Mouse (Mus musculus): ENCODE measurements at regions not wholly inside any gene's neighbourhood (a gene's known extent, or its start where the extent isn't known, plus 50 kb on each side); places are given as distances from the start of the nearest gene placed in this dataset.

- no peaks in the 10 kb centered on the region for H3K9me3 ChIP-seq (replicated peaks; ENCODE audit: low read length)
- DNase-seq (ENCODE audit: extremely low read depth): no peak
- no peak for TF ChIP-seq MAZ (IDR thresholded peaks at IDR 0.05; ENCODE audit: low read depth, low read length)
- no peak for TF ChIP-seq NRF1 (IDR thresholded peaks at IDR 0.05; ENCODE audit: low read depth, low read length)
- no peak for TF ChIP-seq JUN (IDR thresholded peaks at IDR 0.05; ENCODE audit: insufficient read depth, low read depth, low read length)
- TF ChIP-seq KAT2A (IDR thresholded peaks at IDR 0.05; ENCODE audit: insufficient replicate concordance, low read length): no peak
- no peak for TF ChIP-seq SMC3 (IDR thresholded peaks at IDR 0.05; ENCODE audit: low read depth, low read length)
- no peak for TF ChIP-seq USF1 (IDR thresholded peaks at IDR 0.05; ENCODE audit: low read depth, low read length)
- TF ChIP-seq MYC (IDR thresholded peaks at IDR 0.05; ENCODE audit: low read depth, low read length): no peak
- TF ChIP-seq MAX (IDR thresholded peaks at IDR 0.05; ENCODE audit: low read length): no peak
- no peak for TF ChIP-seq EP300 (IDR thresholded peaks at IDR 0.05; ENCODE audit: low read length)
- no peak for TF ChIP-seq POLR2A (IDR thresholded peaks at IDR 0.05; ENCODE audit: low read depth, low read length)
- no peak for TF ChIP-seq PAX5 (IDR thresholded peaks at IDR 0.05; ENCODE audit: low read length)
- no peak for TF ChIP-seq MAFK (IDR thresholded peaks at IDR 0.05; ENCODE audit: insufficient replicate concordance, low read length)
- TF ChIP-seq BHLHE40 (IDR thresholded peaks at IDR 0.05; ENCODE audit: low read depth, low read length): no peak
- no peak overlapping the region for H3K9ac ChIP-seq (ENCODE audit: insufficient read depth, low read depth)
- no peak overlapping the region for H3K27ac ChIP-seq (ENCODE audit: insufficient read depth, low read depth)
- H3K4me3 ChIP-seq (replicated peaks in 1 of 3; ENCODE audit: low read depth in 2 of 3, low read length in 2 of 3, poor library complexity in 1 of 3): no peak overlapping the region
- in situ Hi-C loops (cut with MboI; ENCODE audit: low pct_ligation_motif_present, low pct_unique_long_range_greater_than_20kb, low sequenced_read_pairs): no loop called here
- no peaks in the 10 kb centered on the region for H3K4me1 ChIP-seq (ENCODE audit: control insufficient read depth in 1 of 2, insufficient read depth in 2 of 2)
- H3K36me3 ChIP-seq (replicated peaks in 1 of 2; ENCODE audit: control insufficient read depth in 1 of 2, insufficient read depth in 1 of 2, low read length in 1 of 2): no peaks in the 10 kb centered on the region
- dilution Hi-C loops (cut with MboI; ENCODE audit: extremely low pct_ligation_motif_present, extremely low pct_unique_long_range_greater_than_20kb, low sequenced_read_pairs): no loop called here
- H3K4me2 ChIP-seq (ENCODE audit: insufficient read depth, low read depth, poor library complexity, severe bottlenecking): no peak overlapping the region
- H3K27me3 ChIP-seq (replicated peaks): no peaks in the 10 kb centered on the region
- no peaks in the 10 kb centered on the region for H3K79me2 ChIP-seq (replicated peaks; ENCODE audit: control insufficient read depth, extremely low read depth, insufficient read depth, poor library complexity, severe bottlenecking)
Observed at GRCm38 (mm10) chr6:64965203-64965602, 77.2 kb upstream of the Smarcad1 start.

GRCm38 (mm10) chr6:64970158-64970557 lies 72.2 kb upstream of the Smarcad1 start:
- TF ChIP-seq CTCF (conservative IDR thresholded peaks at IDR 0.05 in 1 of 2, IDR thresholded peaks at IDR 0.05 in 1 of 2; ENCODE audit: low read depth in 2 of 2, low read length in 2 of 2) (no peak), SIN3A (IDR thresholded peaks at IDR 0.05; ENCODE audit: low read length) (no peak), JUN (IDR thresholded peaks at IDR 0.05; ENCODE audit: insufficient read depth, low read depth, low read length) (no peak), E2F4 (IDR thresholded peaks at IDR 0.05; ENCODE audit: insufficient replicate concordance, low read depth, low read length) (no peak), SMC3 (IDR thresholded peaks at IDR 0.05; ENCODE audit: low read depth, low read length) (no peak), TBP (conservative IDR thresholded peaks at IDR 0.05; ENCODE audit: low read depth, low read length) (no peak), RAD21 (IDR thresholded peaks at IDR 0.05; ENCODE audit: low read depth, low read length) (no peak), PAX5 (IDR thresholded peaks at IDR 0.05; ENCODE audit: low read length) (no peak), CHD2 (IDR thresholded peaks at IDR 0.05; ENCODE audit: low read length) (no peak), NRF1 (IDR thresholded peaks at IDR 0.05; ENCODE audit: low read depth, low read length) (no peak), HCFC1 (IDR thresholded peaks at IDR 0.05; ENCODE audit: low read depth, low read length) (no peak), CHD1 (IDR thresholded peaks at IDR 0.05; ENCODE audit: low read depth, low read length) (no peak), GABPA (IDR thresholded peaks at IDR 0.05; ENCODE audit: insufficient replicate concordance, low read depth, low read length) (no peak), KAT2A (IDR thresholded peaks at IDR 0.05; ENCODE audit: insufficient replicate concordance, low read length) (no peak), TCF12 (IDR thresholded peaks at IDR 0.05; ENCODE audit: low read depth, low read length) (no peak), USF2 (conservative IDR thresholded peaks at IDR 0.05; ENCODE audit: low read depth, low read length) (no peak)
- in situ Hi-C loops (cut with MboI; ENCODE audit: low pct_ligation_motif_present, low pct_unique_long_range_greater_than_20kb, low sequenced_read_pairs) (no loop called here), dilution Hi-C loops (cut with MboI; ENCODE audit: extremely low pct_ligation_motif_present, extremely low pct_unique_long_range_greater_than_20kb, low sequenced_read_pairs) (no loop called here)
- H3K79me2 ChIP-seq (replicated peaks; ENCODE audit: control insufficient read depth, extremely low read depth, insufficient read depth, poor library complexity, severe bottlenecking): no peaks in the 10 kb centered on the region
- H3K4me2 ChIP-seq (ENCODE audit: insufficient read depth, low read depth, poor library complexity, severe bottlenecking): no peak overlapping the region
- H3K36me3 ChIP-seq (replicated peaks in 1 of 2; ENCODE audit: control insufficient read depth in 1 of 2, insufficient read depth in 1 of 2, low read length in 1 of 2): no peaks in the 10 kb centered on the region
- DNase-seq (ENCODE audit: extremely low read depth): no peak
- no peak overlapping the region for H3K9ac ChIP-seq (ENCODE audit: insufficient read depth, low read depth)
- no peak overlapping the region for H3K4me3 ChIP-seq (replicated peaks in 1 of 3; ENCODE audit: low read depth in 2 of 3, low read length in 2 of 3, poor library complexity in 1 of 3)
- no peaks in the 10 kb centered on the region for H3K9me3 ChIP-seq (replicated peaks; ENCODE audit: low read length)
- no peak overlapping the region for H3K27ac ChIP-seq (ENCODE audit: insufficient read depth, low read depth)
- H3K27me3 ChIP-seq (replicated peaks): no peaks in the 10 kb centered on the region
- no peaks in the 10 kb centered on the region for H3K4me1 ChIP-seq (ENCODE audit: control insufficient read depth in 1 of 2, insufficient read depth in 2 of 2)
